Mouse (Mus musculus): ENCODE measurements around the gene Grb7.

The Grb7 gene

GRCm38 (mm10) chr11:98445238-98445637 is 956 bp upstream of the Grb7 start:
- DNase-seq (ENCODE audit: extremely low spot score) = no peak

- DNase-seq (ENCODE audit: extremely low spot score) = no peak
Observed at GRCm38 (mm10) chr11:98445679-98446078, 515 bp upstream of the Grb7 start.

GRCm38 (mm10) chr11:98446562-98447474 is 624 bp downstream of the Grb7 start:
- peak; percentile 62 for DNase-seq (ENCODE audit: extremely low spot score)

GRCm38 (mm10) chr11:98447475-98447834 is 1.3 kb downstream of the Grb7 start:
- no peak for DNase-seq (ENCODE audit: extremely low spot score)

GRCm38 (mm10) chr11:98448191-98448790 is 2.1 kb downstream of the Grb7 start:
- DNase-seq (ENCODE audit: extremely low spot score) = no peak

GRCm38 (mm10) chr11:98449419-98449818 is 3.2 kb downstream of the Grb7 start:
- no peak for DNase-seq (ENCODE audit: extremely low spot score)

- no peak for DNase-seq (ENCODE audit: extremely low spot score)
Observed at GRCm38 (mm10) chr11:98449921-98450771, 4.0 kb downstream of the Grb7 start.

- no peak for DNase-seq (ENCODE audit: extremely low spot score)
Observed at GRCm38 (mm10) chr11:98455484-98455883, 9.3 kb downstream of the Grb7 start.

GRCm38 (mm10) chr11:98456545-98456944 is 10.4 kb downstream of the Grb7 start:
- DNase-seq (ENCODE audit: extremely low spot score) = no peak

- no peak for DNase-seq (ENCODE audit: extremely low spot score)
Observed at GRCm38 (mm10) chr11:98456945-98457344, 10.8 kb downstream of the Grb7 start.

GRCm38 (mm10) chr11:98457367-98458120 is 11.3 kb downstream of the Grb7 start:
- peak; percentile 90 for DNase-seq (ENCODE audit: extremely low spot score)

- no peak for DNase-seq (ENCODE audit: extremely low spot score)
Observed at GRCm38 (mm10) chr11:98458121-98458990, 12.2 kb downstream of the Grb7 start.

- no peak for DNase-seq (ENCODE audit: extremely low spot score)
Observed at GRCm38 (mm10) chr11:98459071-98459741, 13.0 kb downstream of the Grb7 start.

GRCm38 (mm10) chr11:98459860-98460259 is 13.7 kb downstream of the Grb7 start:
- no peak for DNase-seq (ENCODE audit: extremely low spot score)

GRCm38 (mm10) chr11:98461109-98461720 is 15.0 kb downstream of the Grb7 start:
- DNase-seq (ENCODE audit: extremely low spot score) = no peak

- DNase-seq (ENCODE audit: extremely low spot score) = no peak
Observed at GRCm38 (mm10) chr11:98462255-98462654, 16.1 kb downstream of the Grb7 start.

GRCm38 (mm10) chr11:98463911-98464310 is 17.7 kb downstream of the Grb7 start:
- no peak for DNase-seq (ENCODE audit: extremely low spot score)

GRCm38 (mm10) chr11:98464516-98464915 is 18.3 kb downstream of the Grb7 start:
- no peak for DNase-seq (ENCODE audit: extremely low spot score)
